Mouse (Mus musculus) neutrophil, adult 83 days (primary cell): Measurements from ENCODE around the gene Gm10153. TPM values are rescaled to one million over a fixed set of nuclear protein-coding genes. Genes with fewer than 3 reads are reported as not detected.

Experiments
- total RNA-seq, 2 experiments: library from RNA; stranded (reverse); gene quantifications; one replicate each; pipeline ENCODE4 v1.2.4; 2023

Gm10153 gene
- not detected for total RNA-seq

DNA sequence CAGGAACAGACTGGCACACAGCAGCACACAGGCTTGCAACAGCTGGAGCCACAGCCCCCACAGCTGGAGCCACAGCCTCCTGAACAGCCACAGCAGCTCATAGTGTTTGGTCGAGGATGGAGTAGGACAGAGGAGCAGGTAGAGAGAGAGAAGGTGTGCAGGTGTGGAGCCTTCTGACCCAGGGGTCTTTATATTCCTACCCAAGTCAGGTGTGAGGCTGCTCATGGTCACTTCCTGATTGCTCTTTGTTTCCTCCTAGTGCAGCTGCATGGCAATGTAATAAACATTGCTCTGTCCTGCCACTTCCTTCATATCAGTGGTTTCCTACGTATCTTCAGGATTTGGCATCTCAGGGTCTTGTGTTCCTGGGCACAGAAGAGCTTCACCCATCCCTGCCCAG lies at the start of gene Gm10153:
Gene Gm10153 (minus strand): TSS at position 101 of the 400 bp plus-strand sequence.

DNA sequence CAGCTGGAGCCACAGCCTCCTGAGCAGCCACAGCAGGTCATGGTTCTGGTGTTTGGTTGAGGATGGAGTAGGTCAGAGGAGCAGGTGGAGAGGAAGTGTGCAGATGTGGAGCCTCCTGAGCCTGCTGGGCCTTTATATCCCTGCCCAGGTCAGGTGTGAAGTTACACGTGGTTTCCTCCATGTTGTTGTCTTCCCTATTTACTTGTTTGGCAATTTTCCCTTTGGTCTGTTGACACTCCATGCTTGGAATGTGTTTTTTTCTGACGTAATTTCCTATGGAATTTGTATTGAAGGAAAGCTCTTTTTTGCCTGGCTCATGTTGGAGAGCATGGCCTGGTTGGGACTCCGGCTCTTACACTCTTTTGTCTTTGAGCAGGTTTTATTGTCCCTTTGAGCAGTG lies 39.7 kb upstream of the Gm10153 start, which contains the start of gene Krtap5-5:
Gene Krtap5-5 (minus strand): TSS at position 101 of the 400 bp plus-strand sequence.

DNA sequence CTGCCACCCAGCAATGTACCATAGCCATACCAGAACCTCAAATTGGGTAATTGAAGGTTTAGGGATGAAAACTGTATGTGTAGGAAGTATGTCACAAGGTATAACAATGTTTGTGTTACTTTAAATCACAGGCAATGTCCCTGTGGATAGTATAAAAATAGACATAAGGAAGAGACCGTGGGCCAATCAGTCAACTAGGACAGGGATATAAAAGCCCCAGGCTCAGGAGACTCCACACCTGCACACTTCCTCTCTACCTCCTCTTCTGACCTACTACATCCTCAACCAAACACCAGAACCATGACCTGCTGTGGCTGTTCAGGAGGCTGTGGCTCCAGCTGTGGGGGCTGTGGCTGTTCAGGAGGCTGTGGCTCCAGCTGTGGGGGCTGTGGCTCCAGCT lies 21.4 kb upstream of the Gm10153 start, which contains the start of gene Gm7579:
Gene Gm7579 (plus strand): TSS at position 301 of the 400 bp plus-strand sequence.

DNA sequence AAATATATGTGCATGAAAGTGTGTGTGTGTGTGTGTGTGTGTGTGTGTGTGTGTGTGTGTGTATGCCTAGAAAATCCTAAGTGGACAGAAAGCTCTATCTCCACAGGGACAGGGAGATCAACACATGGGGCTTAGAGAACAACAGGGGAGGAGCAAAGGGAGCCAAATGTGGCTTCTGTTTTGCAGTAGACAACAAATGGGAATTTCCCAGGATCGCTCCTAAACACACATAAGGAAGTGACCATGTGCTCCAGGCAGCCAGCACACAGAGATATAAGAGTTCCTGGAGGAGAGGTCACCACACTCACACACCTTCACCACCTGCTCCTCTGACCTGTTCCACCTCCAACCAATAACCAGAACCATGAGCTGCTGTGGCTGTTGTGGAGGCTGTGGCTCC lies 10.9 kb upstream of the Gm10153 start, which contains the start of gene Krtap5-3:
Gene Krtap5-3 (plus strand): TSS at position 301 of the 400 bp plus-strand sequence.

DNA sequence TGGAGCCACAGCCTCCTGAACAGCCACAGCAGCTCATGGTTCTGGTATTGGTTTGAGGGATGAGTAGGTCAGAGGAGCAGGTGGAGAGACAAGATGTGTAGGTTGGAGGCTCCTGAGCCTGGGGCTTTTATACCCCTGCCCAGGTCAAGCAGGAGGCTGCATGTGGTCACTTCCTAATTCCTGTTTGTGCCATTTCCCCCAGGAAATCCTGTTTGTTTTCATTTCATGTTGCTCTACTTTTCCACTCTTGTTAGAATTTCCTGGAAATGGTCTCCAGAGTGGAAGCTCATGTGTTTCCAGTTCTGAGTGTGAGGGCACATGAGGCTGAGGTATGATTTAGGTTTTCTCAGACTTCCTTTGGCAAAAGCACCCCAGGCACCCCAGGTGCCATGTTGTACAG lies 14.3 kb downstream of the Gm10153 start, which contains the start of gene Krtap5-2:
Gene Krtap5-2 (minus strand): TSS at position 101 of the 400 bp plus-strand sequence.

DNA sequence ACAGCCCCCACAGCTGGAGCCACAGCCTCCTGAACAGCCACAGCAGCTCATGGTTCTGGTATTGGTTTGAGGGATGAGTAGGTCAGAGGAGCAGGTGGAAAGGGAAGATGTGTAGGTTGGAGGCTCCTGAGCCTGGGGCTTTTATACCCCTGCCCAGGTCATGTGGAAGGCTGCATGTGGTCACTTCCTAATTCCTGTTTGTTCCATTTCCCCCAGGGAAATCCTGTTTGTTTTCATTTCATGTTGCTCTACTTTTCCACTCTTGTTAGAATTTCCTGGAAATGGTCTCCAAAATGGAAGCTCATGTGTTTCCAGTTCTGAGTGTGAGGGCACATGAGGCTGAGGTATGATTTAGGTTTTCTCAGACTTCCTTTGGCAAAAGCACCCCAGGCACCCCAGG lies 24.6 kb downstream of the Gm10153 start, which contains the start of gene Gm4553:
Gene Gm4553 (minus strand): TSS at position 101 of the 400 bp plus-strand sequence.

DNA sequence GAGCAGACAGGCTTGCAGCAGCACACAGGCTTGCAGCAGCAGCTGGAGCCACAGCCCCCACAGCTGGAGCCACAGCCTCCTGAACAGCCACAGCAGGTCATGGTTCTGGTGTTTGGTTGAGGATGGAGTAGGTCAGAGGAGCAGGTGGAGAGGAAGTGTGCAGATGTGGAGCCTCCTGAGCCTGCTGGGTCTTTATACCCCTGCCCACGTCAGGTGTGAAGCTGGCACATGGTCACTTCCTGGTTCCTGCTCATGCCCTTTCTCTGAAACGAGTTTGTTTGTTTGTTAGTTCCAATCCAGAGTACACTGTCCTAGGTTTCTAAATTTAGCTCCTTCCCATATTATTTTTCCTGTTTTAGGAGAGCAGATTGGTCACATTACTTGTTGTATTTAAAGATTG lies 33.2 kb downstream of the Gm10153 start, which contains the start of gene Gm29735:
Gene Gm29735 (minus strand): TSS at position 101 of the 400 bp plus-strand sequence.

DNA sequence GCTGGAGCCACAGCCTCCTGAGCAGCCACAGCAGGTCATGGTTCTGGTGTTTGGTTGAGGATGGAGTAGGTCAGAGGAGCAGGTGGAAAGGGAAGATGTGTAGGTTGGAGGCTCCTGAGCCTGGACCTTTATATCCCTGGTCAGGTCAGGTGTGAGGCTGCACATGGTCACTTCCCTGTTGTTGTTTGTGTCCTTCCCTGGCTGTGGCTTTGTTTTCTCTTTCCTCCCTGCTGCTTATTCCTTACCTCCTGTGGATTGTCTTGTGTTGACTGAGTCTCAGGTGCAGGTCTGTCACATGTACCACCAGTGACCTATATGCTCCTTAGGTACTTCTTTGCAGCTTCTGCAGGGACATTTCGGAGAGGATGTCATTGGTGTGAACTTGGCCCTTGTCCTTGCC lies 45.7 kb downstream of the Gm10153 start, which contains the start of gene Gm45337:
Gene Gm45337 (minus strand): TSS at position 101 of the 400 bp plus-strand sequence.

Other genes with a start within 250 kb of the Gm10153 start
- gene Brsk2, start 240.6 kb downstream of the Gm10153 start, total RNA-seq: not detected
- 10 to 100 TPM; 30.0 to 32.4 TPM for gene Mob2, start 129.3 kb downstream of the Gm10153 start, total RNA-seq
- gene Dusp8, start 94.5 kb downstream of the Gm10153 start, total RNA-seq: 1 to 10 TPM in 1 of 2 experiments, under 1 TPM in 1; 0.82 to 1.6 TPM
- gene Gm45618, start 69.7 kb downstream of the Gm10153 start, total RNA-seq: not detected
- gene Gm39115, start 54.4 kb downstream of the Gm10153 start, total RNA-seq: not detected
- not detected for gene Gm45337, start 45.8 kb downstream of the Gm10153 start, total RNA-seq
- gene Gm29735, start 33.3 kb downstream of the Gm10153 start, total RNA-seq: not detected
- gene Gm4553, start 24.6 kb downstream of the Gm10153 start, total RNA-seq: not detected
- gene Krtap5-2, start 14.4 kb downstream of the Gm10153 start, total RNA-seq: not detected
- gene Krtap5-3, start 11.0 kb upstream of the Gm10153 start, total RNA-seq: not detected
- gene Gm7579, start 21.5 kb upstream of the Gm10153 start, total RNA-seq: not detected
- gene Krtap5-5, start 39.6 kb upstream of the Gm10153 start, total RNA-seq: not detected
- not detected for gene Gm40460, start 50.7 kb upstream of the Gm10153 start, total RNA-seq
- gene Gm2431, start 68.0 kb upstream of the Gm10153 start, total RNA-seq: not detected
- gene Gm4559, start 84.0 kb upstream of the Gm10153 start, total RNA-seq: not detected
- not detected for gene Krtap5-1, start 106.7 kb upstream of the Gm10153 start, total RNA-seq
- not detected for gene Krtap5-4, start 113.2 kb upstream of the Gm10153 start, total RNA-seq
- gene Ifitm10, start 183.4 kb upstream of the Gm10153 start, total RNA-seq: 10 to 100 TPM; 19.6 to 21.5 TPM
- 1 to 10 TPM; 3.8 to 3.9 TPM for gene Gm49369, start 192.3 kb upstream of the Gm10153 start, total RNA-seq
- 100 to 1,000 TPM; 780 to 782 TPM for gene Ctsd, start 197.6 kb upstream of the Gm10153 start, total RNA-seq
- gene Syt8, start 244.5 kb upstream of the Gm10153 start, total RNA-seq: 10 to 100 TPM in 1 of 2 experiments, 1 to 10 TPM in 1; 5.1 to 10.5 TPM